Mouse (Mus musculus) lung, adult 18-20 months (tissue): Measurements from ENCODE around the gene Dazap1.
"Not testable (repeated sequence)": the region's sequence is repeated elsewhere in the genome, so short reads cannot be mapped to it uniquely, and the experiment has no call there.

ENCODE experiments used
- DNase-seq, 2 experiments: peaks; one replicate each; pipeline ENCODE4 v3.0.0; 2022; ENCODE audit warnings: mixed read lengths in 2 of 2

The Dazap1 gene

DNA sequence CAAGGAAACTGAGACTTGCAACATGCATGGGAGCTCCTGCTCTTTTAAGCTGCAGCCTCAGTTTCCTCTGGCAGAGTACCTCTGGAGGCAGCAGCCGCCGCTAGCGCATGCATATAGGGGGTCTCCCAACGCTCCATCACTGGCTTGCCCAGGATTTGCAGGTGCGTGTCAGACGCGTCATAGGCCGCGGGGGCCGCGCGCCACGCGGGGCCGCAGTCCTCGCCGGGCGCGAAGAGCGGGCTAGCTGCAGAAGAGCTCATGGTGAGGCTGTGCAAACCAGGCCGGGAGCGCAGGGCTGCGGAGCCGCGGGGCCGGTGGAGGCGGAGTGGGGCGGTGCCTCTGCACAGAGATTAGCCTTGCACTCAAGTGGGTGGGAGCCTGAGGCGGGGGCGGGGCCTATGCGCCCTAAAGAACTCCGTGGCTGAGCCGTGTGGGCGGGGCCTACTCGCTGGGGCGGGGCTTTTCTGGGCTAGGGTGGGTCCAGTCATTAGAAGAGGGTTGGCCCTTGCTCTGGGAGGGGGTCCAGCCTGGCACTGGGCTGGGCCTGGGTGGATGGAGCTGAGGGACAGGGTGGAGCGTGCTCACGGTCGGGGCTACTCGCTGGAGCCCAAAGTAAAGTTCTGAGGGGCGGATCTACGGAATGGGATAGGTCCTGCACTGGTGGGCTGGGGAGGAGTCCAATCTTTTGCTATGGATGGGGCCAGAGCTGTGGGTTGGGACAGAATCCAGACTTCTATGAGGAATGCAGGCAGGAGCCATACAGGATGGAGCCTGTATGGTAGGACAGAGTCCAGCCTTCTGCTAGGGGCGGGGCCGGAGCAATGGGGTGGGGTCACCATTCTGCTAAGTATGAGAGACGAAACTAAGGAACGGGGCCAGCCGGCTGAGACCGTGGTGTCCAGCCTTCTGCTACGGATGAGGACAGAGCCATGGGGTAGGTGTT, at the start of gene Dazap1, which contains the start of gene Gamt:
Gene Dazap1 (plus strand): TSS at position 845 of the 943 bp plus-strand sequence.
Gene Gamt (minus strand): TSS at position 371 of the 943 bp plus-strand sequence.
- peak; percentile 97 to 99 for DNase-seq

DNA sequence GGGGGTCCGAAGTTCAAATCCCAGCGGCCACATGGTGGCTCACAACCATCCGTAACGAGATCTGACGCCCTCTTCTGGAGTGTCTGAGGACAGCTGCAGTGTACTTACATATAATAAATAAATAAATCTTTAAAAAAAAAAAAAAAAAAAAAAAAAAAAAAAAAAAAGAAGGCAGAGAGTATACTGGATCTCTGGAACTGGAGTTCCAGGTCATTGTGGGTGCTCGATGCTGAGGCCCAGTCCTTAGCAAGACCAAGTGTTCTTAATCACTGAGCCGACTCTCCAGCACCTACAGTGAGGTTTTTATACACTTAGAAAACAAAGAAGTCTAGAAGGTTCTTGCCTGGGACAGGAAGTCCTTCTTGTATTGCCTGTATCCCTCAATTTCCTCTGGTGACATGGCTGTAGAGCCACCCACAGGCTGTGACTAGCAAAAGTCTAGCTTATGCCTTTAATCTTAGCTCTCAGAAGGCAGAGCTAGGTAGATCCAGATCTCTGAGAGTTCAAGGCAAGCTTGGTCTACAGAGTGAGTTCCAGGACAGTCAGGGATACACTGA, 49.7 kb upstream of the Dazap1 start:
- DNase-seq = not testable (repeated sequence)

DNA sequence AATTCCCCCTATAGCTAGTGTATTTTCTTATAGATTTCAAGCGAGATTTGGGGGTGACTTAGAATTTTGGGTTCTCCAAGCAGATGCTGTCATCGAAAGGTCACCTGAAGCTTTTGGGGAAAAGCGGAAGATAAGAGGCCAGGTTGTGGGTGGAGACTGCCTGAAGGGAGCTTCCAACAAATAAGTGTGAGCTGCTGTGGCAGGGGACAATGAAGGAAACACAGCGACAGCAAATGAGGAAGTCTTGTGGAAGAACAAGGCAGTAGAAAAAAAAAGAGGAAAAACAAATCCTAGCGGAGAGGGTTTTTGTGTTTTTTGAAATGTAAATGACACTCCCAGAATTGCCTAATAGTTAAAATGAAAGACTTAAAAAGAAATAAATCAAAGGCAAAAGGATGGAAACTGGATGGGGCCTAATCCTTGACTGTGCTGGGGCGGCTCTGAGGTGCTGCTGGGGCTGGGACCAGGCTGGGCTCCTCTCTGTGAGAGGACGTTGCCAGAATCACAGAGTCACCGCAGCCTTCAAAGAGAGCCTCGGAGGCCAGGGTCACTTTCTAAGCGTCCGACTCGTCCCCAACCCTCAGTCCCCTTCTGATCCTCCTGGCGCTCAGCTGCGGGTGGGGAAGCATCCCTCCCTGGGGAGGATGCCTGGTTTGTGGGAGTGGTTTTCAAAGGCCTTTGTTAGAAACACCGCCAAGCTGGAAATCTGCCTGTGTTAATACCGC, 46.1 kb upstream of the Dazap1 start:
- no peak for DNase-seq

DNA sequence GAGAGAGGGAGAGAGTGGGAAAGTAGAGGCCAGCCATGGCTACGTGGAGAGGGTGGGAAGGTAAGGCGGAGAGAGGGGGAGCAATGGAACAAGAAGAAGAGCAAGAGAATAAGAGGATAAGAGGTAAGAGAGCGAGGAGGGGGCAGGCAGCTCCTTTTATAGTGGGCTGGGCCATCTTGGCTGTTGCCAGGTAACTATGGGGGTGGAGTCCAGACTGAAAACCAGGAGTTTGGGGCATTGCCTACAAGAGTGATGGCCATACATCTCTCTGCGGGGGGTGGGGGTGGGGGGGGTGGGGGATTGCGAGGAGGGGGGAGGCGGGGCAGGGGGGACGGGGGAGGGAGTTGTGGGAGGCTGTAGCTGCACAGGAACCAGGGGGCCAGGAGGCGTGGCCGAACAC, 40.6 kb upstream of the Dazap1 start:
- DNase-seq = no peak

DNA sequence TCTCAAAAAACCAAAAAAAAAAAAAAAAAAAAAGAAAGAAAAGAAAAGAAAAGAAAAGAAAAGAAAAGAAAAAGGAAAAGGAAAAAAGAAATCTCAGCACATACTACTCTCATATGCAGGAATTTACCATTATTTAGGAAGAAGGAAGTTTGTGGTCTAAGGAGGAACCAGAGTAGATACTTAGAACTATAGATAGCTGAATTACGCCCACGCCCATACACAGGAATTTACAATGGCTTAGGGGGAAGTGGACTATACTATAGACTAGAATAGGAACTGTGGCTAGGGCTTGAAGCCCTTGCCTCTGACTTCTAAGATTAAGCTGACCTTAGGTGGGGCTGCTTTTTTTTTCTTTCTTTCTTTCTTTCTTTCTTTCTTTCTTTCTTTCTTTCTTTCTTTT, 38.1 kb upstream of the Dazap1 start:
- DNase-seq = not testable (repeated sequence)

DNA sequence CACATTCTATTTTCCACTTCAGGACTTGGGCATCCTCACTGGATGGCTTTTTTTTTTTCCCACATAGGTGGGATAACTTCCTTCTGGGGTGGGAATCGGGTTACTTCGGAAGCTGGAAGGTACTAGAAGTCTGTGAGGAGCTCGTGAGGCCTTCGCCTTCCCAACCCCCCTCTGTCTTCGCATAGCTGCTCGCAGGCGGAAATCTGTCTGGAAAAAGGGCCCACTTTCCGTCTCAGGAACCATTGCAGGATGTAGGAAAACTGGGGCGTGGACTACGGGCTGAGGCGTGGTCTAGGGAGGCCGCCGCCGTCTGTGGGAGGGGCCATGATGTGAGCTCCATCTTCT, 35.2 kb upstream of the Dazap1 start:
- no peak for DNase-seq

DNA sequence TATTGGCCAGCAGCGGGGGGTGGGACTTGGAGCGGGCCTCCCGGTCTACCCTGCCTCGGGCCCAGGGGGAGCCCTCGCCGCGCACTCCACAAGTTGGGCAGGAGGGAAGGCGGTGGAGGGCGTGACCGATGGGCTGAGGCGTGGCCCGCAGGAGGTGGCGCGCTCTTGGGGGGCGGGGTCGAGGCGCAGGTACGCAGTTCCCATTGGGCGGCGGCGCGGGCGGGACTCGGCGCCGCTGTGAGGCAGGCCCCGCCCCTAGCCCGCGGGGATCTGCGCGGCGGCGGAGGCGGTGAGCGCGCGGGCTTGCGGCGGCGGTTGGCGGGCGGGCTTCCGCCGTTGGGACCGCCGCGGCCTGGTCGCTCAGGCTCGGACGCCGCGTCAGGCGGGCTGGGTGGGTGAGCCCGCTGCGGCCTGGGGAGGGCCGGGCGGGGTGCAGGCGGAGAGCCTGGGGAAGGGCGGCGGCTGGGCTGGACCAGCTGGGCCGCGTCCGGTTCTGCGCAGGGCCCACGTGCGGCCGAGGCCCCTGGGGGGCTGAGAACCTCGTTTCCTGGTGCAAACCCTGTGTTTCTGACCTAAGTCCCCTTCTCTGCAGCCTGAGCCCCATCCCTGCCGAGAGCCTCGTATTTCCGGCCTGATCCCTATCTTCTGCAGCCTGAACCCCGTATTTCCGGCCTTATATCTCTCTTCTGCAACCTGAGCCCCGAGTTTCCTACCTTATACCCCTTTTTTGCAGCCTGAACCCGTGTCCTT, 34.7 kb upstream of the Dazap1 start, which contains the start of gene Mum1:
Gene Mum1 (plus strand): TSS at position 19 of the 750 bp plus-strand sequence.
- DNase-seq = peak; percentile 99 to 100

DNA sequence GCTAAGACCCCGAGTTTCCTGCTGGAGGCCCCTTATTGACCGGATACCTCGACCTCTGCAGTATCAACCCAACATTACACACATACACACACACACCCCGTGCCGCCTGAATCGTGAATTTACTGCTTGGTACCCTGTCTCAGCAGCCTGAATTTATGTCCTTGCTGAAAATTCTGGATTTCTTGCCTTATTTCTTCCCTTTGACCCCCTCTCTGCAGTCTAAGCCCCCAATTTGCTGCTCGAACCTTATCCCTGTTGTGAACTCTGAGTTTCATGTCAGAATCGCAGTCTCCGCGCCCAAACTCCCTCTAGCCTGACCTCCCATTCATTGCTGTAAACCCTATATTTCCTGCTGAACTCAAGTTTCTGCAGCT, 34.1 kb upstream of the Dazap1 start:
- DNase-seq = no peak

DNA sequence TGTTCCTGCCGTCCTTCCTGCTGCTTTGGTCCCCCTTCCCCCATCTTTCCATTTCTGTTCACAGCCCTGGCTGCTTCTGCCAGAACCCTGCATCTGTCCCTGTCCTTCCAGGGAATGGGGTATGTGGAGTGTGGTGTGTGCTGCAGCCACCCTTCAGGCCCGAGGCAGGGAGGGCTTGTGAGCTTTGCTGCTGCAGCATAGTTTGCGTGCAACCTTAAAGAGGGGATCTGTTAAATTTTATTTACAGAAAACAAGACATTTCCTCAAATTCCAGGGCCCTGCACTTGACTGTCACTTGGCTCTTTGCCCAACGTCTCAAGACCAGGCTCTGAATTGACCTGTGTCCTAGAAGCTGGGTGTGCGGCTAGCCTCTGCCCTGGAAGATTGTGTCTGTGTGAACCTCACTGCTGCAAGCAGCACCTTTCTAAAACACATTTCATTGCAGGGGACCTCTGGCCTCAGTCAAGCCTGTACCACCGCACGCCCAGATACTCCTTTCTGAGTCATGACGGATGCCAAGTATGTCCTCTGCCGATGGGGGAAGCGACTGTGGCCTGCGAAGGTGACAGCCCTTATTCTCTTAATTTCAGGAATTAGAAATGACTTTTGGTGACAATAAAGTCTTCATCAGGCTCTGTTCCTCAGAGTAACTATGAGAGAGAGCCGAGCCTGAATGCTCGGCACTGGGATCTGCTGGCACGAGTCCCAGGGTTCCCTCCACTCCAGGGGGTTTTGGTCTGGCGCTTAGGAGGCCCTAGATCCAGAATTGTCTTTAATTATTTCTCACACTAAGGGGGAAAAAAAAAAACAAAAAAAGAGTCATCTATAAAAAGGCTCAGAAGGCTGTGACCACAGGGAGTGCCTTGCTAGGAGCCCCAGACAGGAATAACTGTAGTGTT, 33.2 kb upstream of the Dazap1 start:
- peak; percentile 24 to 33 for DNase-seq

DNA sequence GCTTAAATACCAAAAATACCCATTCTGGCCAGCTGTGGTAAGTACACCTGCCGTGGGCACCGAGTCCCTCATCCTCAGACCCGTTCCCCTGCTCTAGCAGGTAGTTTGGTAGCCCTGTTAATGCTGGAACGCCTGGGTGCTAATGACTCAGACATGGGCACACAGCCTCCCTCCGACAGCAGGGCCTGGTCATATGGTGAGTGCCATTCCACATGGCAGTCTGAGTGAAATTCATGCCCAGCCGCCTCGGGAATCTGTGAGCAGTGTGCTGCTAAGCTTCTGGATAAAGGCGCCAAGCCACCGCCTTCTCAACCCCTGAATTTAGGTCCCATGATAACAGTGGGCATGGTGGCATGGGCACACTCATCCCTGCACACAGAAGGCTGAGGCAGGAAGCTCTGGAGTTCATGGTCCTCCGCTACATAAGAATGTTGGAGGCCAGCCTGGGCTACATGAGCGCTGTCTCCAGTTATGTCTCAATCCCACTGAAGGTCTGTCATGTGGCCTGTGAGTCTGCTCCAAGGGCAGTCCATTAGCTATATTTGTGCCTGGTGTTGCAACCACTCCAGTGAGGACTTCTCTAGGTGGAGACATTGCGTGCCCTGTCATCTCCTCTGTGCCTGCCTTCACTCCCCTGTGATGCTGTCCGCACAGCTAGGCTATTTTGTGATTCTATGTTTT, 25.0 kb upstream of the Dazap1 start:
- no peak for DNase-seq

DNA sequence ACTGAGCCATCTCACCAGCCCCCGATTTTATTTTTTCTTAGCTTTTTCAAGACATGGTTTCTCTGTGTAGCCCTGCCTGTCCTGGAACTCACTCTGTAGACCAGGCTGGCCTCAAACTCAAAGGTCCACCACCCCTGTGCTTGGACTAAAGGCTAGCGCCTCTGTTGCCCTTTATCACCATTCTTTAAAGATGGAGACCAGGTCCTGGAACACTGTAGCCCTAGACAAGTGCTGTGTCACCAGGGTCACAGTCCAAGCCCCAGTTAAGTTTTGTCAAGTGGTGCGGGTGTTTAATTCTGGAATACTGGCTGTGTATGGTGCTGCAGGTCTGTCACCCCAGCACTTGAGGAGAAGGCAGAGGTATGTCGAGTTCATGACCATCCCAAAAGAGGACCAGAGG, 24.3 kb upstream of the Dazap1 start:
- no peak for DNase-seq

DNA sequence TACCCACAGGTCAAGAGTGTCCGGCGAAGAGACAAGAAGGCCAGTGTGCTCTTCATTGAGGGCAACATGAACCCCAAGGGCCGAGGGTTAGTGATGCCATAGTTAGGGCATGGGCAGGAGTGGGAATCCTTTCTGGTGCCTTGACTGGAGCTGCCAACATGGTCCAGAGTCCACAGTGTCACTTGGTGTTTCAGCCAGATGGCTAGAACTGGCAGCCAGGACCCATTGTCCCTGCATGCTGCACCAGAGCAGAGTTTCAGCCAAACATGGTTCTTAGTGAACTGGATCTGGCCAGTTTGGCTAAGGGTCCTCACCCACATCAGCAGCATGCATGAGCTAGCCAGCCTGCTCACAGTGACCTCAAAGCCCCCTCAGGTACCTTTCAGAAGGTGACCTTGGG, 23.0 kb upstream of the Dazap1 start:
- no peak for DNase-seq

DNA sequence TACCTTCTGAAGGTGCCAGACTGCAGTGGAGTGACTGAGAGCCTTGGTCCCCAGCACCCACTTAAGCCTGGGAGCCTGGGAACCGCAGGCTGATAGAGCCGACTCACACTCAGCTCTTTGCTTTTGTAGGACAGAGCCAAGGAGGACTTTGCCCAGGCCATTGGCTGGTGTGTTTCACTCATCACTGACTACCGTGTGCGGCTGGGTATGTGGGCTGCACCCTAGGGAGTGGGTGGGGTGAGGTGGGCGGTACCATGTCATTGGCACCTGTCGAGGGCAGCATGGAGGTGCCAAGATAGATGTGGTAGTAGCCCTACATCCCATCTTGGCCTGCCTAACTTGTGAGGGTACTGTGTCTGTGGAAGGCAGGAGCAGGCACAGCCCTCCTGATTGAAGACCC, 21.5 kb upstream of the Dazap1 start:
- no peak for DNase-seq

DNA sequence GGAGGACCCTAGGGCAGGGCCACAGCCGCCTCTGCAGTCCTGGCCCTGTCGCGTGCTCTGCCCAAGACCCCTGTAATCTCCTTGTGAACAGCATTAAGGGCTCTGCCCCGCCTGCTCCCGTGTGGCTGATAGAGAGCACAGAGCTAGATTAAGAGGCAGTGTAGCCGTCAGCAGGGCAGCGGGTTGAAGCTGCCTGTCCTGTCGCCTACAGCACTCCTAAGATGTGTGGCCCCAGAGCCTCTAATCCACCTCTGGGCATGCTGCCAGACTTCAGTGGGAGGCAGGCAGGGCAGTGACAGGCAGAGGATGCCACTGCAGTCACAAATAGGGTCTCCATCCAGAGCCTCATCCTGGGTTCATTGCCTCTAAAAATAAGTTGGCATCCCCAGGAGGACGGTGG, 19.2 kb upstream of the Dazap1 start:
- DNase-seq = no peak

DNA sequence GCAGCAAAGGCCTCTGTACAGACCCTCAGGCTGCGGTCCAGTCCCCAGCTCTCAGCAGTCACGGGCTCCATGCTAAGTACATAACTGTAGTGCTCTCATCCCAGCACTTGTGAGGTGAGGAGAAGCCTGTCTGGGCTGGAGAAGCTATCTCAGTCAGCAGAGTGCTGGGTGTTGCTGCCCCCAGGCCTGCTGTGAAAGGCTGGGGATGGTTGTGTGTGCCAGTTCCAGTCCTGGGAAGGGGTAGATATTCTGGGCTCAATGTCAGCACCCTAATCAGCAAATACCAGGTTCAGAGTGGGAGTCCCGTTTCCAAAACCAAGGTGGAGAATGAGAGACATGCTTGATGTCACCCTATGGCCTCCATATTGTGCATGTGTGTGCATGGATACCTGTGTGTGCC, 18.7 kb upstream of the Dazap1 start:
- no peak for DNase-seq

DNA sequence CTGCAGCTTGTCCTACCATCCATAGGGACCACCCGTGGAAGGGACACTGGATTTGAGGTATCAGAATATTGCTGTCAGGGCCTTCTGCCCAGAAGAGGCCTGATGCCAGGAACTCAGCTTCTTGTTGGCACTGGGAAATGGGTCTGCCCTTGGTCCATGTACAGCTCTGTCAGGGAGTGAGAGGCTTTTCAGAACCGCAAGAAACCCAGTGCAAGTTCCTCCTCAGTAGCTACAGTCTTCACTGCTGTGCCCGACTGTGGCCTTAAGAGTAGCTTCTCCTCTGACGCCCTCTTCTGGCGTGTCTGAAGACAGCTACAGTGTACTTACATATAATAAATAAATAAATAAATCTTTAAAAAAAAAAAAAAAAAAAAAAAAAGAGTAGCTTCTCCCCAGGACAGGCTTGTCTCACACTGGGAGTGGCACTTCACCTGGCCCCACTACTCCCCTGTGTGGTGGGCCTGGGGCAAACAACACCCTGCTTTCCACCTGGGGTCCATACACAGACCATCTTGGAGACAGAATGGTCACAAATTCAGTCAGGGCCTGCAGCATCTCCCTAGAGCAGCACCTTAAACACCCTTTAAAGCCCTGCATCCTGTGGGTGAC, 16.4 kb upstream of the Dazap1 start:
- DNase-seq = peak in 1 of 2 experiments; percentile 34

DNA sequence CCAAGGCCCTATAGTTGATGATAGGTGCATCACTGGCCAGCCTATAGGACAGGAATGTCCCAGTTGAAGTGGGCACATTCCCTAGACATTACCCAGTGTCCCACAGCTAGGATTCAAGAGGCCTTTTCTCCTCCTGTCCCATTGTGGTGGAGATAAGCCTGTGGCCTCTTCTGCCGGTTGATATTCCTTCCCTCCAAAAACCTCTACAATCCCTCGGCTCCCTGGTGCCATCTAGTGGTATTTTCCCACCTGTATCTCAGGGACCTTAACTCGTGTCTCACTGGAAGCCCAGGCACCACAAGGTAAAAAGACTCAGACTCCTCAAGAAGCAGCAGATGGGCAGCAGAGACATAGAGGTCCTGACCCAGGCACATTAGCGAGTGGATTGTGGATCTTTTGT, 15.7 kb upstream of the Dazap1 start:
- DNase-seq = peak; percentile 72 to 81

DNA sequence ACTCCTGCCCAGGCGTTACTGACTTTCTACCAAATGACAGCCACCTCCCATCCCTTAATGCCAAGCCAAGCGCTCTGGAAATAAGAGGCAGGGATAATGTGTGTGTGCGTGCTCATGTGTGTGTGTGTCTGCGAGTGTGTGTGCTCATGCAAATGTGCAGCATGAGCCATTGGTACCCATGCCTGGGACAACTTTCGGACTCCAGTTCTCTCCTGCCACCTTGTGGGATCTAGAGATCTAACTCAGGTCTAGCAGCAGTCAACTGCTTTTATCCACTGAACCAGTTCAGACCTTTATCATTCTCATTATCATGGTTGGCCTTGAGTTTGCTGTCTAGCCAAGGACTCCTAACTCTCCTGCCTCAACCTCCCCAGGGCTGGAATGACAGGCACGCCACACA, 13.4 kb upstream of the Dazap1 start:
- no peak for DNase-seq

DNA sequence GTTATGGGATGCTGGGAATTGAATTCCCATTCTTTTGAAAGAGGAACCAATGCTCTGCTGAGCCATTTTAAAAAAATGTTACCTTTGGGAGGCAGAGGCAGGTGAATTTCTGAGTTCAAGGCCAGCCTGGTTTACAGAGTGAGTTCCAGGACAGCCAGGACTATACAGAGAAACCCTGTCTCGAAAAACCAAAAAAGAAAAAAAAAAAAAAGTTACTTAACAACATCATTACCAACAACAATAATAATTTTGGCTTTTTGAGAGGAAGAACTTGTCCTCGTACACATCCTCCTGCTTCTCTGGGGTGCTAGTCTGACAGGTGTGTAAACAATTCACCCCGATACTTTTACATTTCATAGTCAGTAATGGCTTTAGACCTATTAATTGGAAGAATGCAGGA, 12.8 kb upstream of the Dazap1 start:
- not testable (repeated sequence) for DNase-seq

DNA sequence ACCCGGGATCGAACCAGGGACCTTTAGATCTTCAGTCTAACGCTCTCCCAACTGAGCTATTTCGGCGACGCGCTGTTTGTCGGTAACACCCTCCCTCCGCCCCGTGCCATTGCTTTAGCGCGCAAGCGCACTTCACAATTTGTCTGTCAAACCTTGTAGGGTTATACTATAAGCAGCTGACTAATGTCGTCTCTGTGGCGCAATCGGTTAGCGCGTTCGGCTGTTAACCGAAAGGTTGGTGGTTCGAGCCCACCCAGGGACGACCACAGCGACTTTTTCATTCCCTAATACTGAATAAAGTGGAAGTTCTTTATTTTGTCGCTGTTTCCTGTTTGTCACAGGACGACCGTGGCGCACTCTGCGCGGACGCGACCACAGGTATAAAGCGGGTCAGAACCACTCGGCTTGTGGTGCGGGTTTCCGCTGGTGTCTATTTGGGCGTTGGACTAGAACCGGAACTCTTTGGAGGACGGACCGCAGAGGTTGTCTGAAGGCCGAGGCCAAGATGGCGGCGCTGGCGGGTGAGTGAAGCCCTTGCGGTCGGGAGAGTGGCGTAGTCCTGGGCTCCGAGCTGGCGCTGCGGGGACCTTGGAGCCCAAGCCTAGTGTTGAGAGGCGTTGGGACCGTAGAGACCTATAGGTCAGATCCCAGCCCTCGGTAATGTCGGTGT, 12.2 kb upstream of the Dazap1 start, which contains the start of gene Ndufs7:
Gene Ndufs7 (plus strand): TSS at position 151 of the 670 bp plus-strand sequence.
- DNase-seq = peak; percentile 95 to 96
